Mouse (Mus musculus) erythroblast, embryonic 14.5 days (primary cell): Measurements from ENCODE around the gene Ocm. TPM values are rescaled to one million over a fixed set of nuclear protein-coding genes. Genes with fewer than 3 reads are reported as not detected.

Experiments used
- H3K27me3 ChIP-seq: 2 replicates; pipeline ENCODE4 v1.6.1; 2012; ENCODE audit warnings: inconsistent platforms; ENCODE audit not compliant: control insufficient read depth
- H3K36me3 ChIP-seq: 2 replicates; pipeline ENCODE4 v1.6.1; 2012; ENCODE audit warnings: mild to moderate bottlenecking, inconsistent platforms; ENCODE audit not compliant: control insufficient read depth
- H3K4me1 ChIP-seq: 2 replicates; pipeline ENCODE4 v1.6.1; 2012; ENCODE audit warnings: inconsistent platforms; ENCODE audit not compliant: control insufficient read depth
- H3K4me3 ChIP-seq: replicated peaks from 2 replicates; pipeline ENCODE3; 2012; ENCODE audit warnings: moderate library complexity, mild to moderate bottlenecking, inconsistent platforms
- H3K9me3 ChIP-seq: 2 replicates; pipeline ENCODE4 v1.6.1; 2012; ENCODE audit warnings: low read length, inconsistent platforms, mixed read lengths; ENCODE audit not compliant: control insufficient read depth
- GATA1 ChIP-seq: IDR thresholded peaks from 2 replicates; pipeline ENCODE4 v1.6.1; 2012; ENCODE audit warnings: low read length, inconsistent platforms, mixed read lengths
- TAL1 ChIP-seq: IDR thresholded peaks from 3 replicates; pipeline ENCODE4 v1.6.1; 2012; ENCODE audit warnings: low read length, inconsistent platforms, mixed read lengths
- polyA plus RNA-seq: library from polyadenylated mRNA; stranded (reverse); fragments of >175 nt; gene quantifications from 2 replicates; pipeline ENCODE4 v1.2.3, GENCODE M21; 2012

The Ocm gene
- polyA plus RNA-seq, 1 experiment: not detected

DNA sequence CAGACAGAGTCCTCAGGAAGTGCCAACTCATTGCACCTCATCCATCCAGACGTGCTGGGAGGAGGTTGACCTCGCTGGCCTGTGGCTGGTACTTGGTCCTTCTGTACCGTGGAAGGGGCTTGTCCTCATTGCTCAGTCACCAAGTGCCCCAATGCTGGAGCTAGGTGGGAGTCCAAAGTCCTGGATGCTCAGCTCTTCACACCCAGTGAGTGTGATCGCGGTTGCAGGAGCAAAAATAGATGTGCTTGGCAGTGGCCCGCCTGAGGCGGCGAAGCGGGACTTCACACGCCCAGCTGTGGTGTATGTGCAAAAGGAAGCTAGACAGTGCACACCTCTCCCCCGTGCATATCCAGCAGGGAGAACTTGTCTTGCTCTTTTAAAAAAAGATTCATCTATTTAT lies 16.7 kb upstream of the Ocm start:
- TF ChIP-seq GATA1 (no peak), TAL1 (no peak)

DNA sequence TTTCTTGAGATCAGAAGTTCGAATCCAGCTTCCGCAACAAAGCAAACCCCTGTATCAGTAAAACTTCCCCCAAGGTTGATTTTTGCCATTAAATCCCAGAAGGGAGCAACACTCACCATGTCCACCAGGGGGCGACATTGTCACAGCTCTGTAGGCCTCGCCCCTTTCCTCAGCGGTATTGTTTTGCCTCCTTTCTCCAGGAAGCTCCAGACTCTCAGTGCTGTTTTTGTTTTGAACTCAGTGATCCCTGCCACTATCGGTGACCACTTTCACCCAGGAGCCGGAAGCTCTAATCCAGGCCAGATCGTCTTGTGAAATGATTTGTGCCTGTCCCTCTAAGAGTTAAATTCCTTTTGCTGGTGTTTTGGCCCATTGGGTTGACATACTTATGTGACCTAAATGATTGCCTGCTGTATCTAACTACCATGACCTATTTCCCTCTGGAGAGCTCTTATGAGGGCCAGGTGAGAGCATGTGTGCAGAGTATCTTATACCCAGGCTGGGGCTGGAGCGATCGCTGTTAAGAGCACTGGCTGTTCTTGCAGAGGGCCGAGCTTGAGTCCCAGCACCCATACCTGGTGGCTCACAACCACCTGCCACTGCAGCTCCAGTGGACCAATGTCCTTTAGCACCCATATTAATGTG lies 14.4 kb upstream of the Ocm start:
- Histone ChIP-seq H3K4me1 (peaks cover 8% of the 10 kb centered on the region), H3K27me3 (no peaks in the 10 kb centered on the region), H3K9me3 (0 out of 2 replicates have a peak, but pooled peaks cover 7% of the 10 kb centered on the region), H3K36me3 (no peaks in the 10 kb centered on the region), H3K4me3 (no peak overlapping the region)
- TF ChIP-seq TAL1 (no peak), GATA1 (no peak)

More for the DNA sequence above, 16.7 kb upstream of the Ocm start:
- Histone ChIP-seq H3K4me1 (peaks cover 8% of the 10 kb centered on the region), H3K36me3 (no peaks in the 10 kb centered on the region), H3K4me3 (no peak overlapping the region), H3K9me3 (0 out of 2 replicates have a peak, but pooled peaks cover 7% of the 10 kb centered on the region), H3K27me3 (peaks cover 3% of the 10 kb centered on the region; the same call in 1 of the 2 replicates)

DNA sequence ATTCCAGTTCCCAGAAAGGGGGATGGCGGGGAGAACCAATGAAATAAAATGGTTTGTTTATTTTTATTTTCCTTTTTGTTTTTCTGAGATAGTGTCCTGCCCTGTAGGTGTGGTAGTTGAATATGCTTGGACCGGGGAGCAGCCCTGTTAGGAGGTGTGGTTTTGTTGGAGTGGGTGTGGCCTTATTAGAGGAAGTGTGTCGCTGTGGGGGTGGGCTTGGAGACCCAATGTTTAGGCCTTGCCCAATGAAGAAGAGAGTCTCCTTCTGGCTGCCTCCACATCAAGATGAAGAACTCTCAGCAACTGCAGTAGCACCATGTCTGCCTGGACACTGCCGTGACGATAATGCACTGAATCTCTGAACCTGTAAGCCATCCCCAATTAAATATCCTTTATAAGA lies 13.4 kb upstream of the Ocm start:
- Histone ChIP-seq H3K4me3 (no peak overlapping the region), H3K4me1 (peaks cover 8% of the 10 kb centered on the region), H3K27me3 (no peaks in the 10 kb centered on the region), H3K36me3 (no peaks in the 10 kb centered on the region), H3K9me3 (0 out of 2 replicates have a peak, but pooled peaks cover 7% of the 10 kb centered on the region)
- TF ChIP-seq TAL1 (no peak), GATA1 (no peak)

DNA sequence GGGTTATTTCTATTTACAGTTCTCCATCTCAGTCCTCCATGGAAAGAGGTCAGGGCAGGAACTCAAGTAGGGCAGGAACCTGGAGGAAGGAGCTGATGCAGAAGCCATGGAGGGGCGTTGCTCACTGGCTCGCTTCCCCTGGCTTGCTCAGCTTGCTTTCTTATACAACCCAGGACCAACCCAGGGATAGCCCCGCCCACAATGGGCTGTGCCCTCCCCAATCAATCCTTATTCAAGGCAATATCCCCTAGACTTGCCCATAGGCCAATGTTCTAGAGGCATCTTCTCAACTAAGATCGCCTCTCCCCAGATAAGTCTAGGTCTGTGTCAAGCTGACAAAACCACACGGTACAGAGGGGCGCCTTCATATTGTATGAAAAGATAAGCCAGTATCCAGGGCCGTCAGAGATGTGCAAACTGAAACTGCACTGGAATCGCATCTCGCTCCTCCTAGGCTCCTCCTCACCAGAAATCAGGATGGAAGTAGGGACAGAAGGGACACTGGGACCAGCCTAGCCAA lies 12.7 kb upstream of the Ocm start:
- no peak for TF ChIP-seq TAL1
- no peak for TF ChIP-seq GATA1

GRCm38 (mm10) chr5:144036952-144037351 lies 10.5 kb upstream of the Ocm start:
- Histone ChIP-seq H3K9me3 (peaks cover 9% of the 10 kb centered on the region; the same call in 1 of the 2 replicates), H3K4me3 (no peak overlapping the region)
- TF ChIP-seq TAL1: no peak

More for the DNA sequence above, 12.7 kb upstream of the Ocm start:
- Histone ChIP-seq H3K27me3 (no peaks in the 10 kb centered on the region), H3K9me3 (0 out of 2 replicates have a peak, but pooled peaks cover 7% of the 10 kb centered on the region), H3K36me3 (no peaks in the 10 kb centered on the region), H3K4me1 (peaks cover 8% of the 10 kb centered on the region), H3K4me3 (no peak overlapping the region)

DNA sequence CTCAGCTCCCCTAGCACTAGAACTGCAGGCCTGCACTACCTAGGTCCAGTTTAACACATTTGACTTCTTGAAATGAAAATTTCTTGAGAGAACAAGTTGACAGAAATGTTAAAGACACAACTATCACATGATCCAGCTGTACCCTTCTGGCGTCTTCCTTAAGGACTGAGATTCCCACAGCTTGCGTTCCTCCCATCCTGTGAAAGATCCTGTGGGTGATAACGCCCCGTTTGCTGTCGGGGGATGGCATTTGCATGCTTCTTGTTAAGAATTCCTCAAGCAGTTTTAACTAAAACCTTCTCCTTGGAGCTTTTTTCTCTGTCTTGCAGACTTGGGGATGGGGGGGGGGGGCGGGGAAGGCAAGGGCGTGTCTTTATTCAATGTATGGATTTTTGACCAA lies 8.1 kb upstream of the Ocm start:
- Histone ChIP-seq H3K4me3 (no peak overlapping the region), H3K9me3 (peaks cover 5% of the 10 kb centered on the region; the same call in 1 of the 2 replicates), H3K36me3 (no peaks in the 10 kb centered on the region), H3K4me1 (peaks cover 9% of the 10 kb centered on the region), H3K27me3 (no peaks in the 10 kb centered on the region)
- TF ChIP-seq TAL1 (no peak), GATA1 (no peak)

More at GRCm38 (mm10) chr5:144036952-144037351, 10.5 kb upstream of the Ocm start:
- H3K27me3 ChIP-seq: no peaks in the 10 kb centered on the region
- no peaks in the 10 kb centered on the region for H3K36me3 ChIP-seq
- H3K4me1 ChIP-seq: peaks cover 8% of the 10 kb centered on the region

- Histone ChIP-seq H3K4me3 (no peak overlapping the region), H3K4me1 (peaks cover 2% of the 10 kb centered on the region; the same call in 1 of the 2 replicates), H3K9me3 (peaks cover 2% of the 10 kb centered on the region; the same call in 1 of the 2 replicates), H3K27me3 (no peaks in the 10 kb centered on the region), H3K36me3 (no peaks in the 10 kb centered on the region)
- no peak for TF ChIP-seq TAL1
- no peak for TF ChIP-seq GATA1
These were observed 6.0 kb upstream of the Ocm start for GRCm38 (mm10) chr5:144032491-144032890.

DNA sequence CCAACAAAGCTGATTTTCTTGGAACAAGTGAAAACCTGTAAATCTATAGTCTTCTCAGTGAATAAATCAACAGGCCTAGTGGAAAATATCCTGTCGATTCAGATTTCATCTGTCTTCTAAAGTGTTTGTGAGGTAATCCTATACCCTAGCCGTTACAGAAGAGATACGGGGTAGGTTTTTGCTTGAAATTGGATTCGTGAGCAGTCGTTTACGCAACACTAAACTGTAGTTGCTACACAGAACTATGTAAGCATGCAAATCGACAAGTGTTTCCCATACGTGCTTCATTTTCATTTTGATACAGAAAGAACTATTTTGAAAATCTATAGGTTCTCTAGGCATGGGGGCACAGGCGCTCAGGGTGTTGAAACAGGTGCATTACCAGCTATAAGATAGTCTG lies 10.6 kb downstream of the Ocm start:
- H3K4me1 ChIP-seq: peaks cover 27% of the 10 kb centered on the region
- TF ChIP-seq TAL1 (no peak), GATA1 (no peak)

GRCm38 (mm10) chr5:144015312-144015650 lies 11.2 kb downstream of the Ocm start:
- H3K27me3 ChIP-seq: no peaks in the 10 kb centered on the region

More for the DNA sequence above, 10.6 kb downstream of the Ocm start:
- H3K9me3 ChIP-seq: no peaks in the 10 kb centered on the region
- H3K27me3 ChIP-seq: no peaks in the 10 kb centered on the region
- peaks cover 21% of the 10 kb centered on the region for H3K36me3 ChIP-seq
- H3K4me3 ChIP-seq: no peak overlapping the region

More at GRCm38 (mm10) chr5:144015312-144015650, 11.2 kb downstream of the Ocm start:
- H3K4me3 ChIP-seq: peak overlapping the region; percentile 77
- H3K36me3 ChIP-seq: peaks cover 26% of the 10 kb centered on the region
- H3K4me1 ChIP-seq: peaks cover 27% of the 10 kb centered on the region
- TF ChIP-seq TAL1 (no peak), GATA1 (no peak)
- no peaks in the 10 kb centered on the region for H3K9me3 ChIP-seq
